Mouse (Mus musculus): ENCODE results near the gene Rtn4.

GRCm38 (mm10) chr11:29686176-29686575, 6.6 kb upstream of the Rtn4 start:
- no peak for TF ChIP-seq CTCF (conservative IDR thresholded peaks at IDR 0.05; ENCODE audit: insufficient read depth, insufficient read length, low read depth, low read length)
- no peak for TF ChIP-seq POLR2A (IDR thresholded peaks at IDR 0.05; ENCODE audit: low read depth, low read length)
